Mouse (Mus musculus) liver, postnatal 0 days (tissue): ENCODE measurements around the gene Mex3a.

Source experiments
- CTCF ChIP-seq: sonication (generic); IDR thresholded peaks from 2 replicates; pipeline ENCODE4 v1.5.1; 2016; ENCODE audit warnings: antibody characterized with exemption, low read depth
- EP300 ChIP-seq: IDR thresholded peaks from 2 replicates; pipeline ENCODE4 v1.6.1; 2016; ENCODE audit warnings: antibody characterized with exemption, low read depth, mild to moderate bottlenecking

DNA sequence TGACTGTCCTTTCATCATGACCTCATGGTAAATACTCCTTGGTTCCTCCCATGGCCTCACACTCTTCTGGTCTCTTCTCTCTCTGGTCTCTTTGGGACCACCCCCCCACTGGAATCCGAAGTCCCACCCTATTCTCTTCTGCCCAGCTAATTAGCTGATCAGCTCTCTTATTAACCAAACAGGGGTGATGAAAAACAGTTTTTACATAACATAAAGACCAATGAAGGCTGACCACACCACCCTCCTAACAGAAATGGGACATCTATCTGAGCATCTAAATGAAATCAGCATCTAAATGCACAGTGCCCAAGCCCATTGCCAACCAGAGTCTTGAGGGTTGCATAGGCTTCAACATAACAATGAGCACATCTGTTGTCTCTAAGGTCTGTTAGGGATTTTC, 39.7 kb downstream of the Mex3a start:
- TF ChIP-seq CTCF (no peak), EP300 (no peak)
